25 mouse cellular contexts compared by ENCODE assay signal in genomic region chr17:15337906-15338305, GRCm38 (mm10).
"Had no signal": no experiment of that assay in that cellular context is flagged by ENCODE, and none has a peak within 500 bp of the region (broad histone marks: within the 10 kb centered on the region; RNA-seq: fewer than 3 reads in every experiment).

No protein-coding gene starts in this region.

- ATAC-seq: hindbrain, embryonic 16.5 days; inflammation-experienced regulatory T-cells, adult 6 months; intestine, embryonic 15.5 days; intestine, postnatal 0 days; liver, embryonic 12.5 days had no signal

- H3K9me3 ChIP-seq: hindbrain, embryonic 12.5 days; intestine, embryonic 15.5 days; limb, embryonic 13.5 days; limb, embryonic 15.5 days; liver, embryonic 12.5 days had no signal

- H3K27ac ChIP-seq: gastrocnemius, adult 2 months; heart, adult 2 months; hindbrain, embryonic 10.5 days; hindbrain, embryonic 12.5 days; hindbrain, embryonic 14.5 days; intestine, embryonic 15.5 days; layer of hippocampus, adult 2 months; limb, embryonic 13.5 days; limb, embryonic 15.5 days; liver, embryonic 12.5 days; liver, embryonic 14.5 days had no signal

- H3K27me3 ChIP-seq: heart, embryonic 12.5 days; intestine, embryonic 15.5 days; limb, embryonic 13.5 days; limb, embryonic 15.5 days; liver, embryonic 12.5 days had no signal

- H3K4me3 ChIP-seq: gastrocnemius, adult 2 months; heart, adult 2 months; heart, embryonic 12.5 days; hindbrain, embryonic 10.5 days; hindbrain, embryonic 12.5 days; intestine, embryonic 15.5 days; layer of hippocampus, adult 2 months; limb, embryonic 13.5 days; limb, embryonic 15.5 days; liver, embryonic 12.5 days had no signal

- H3K36me3 ChIP-seq: heart, embryonic 12.5 days; hindbrain, embryonic 10.5 days; hindbrain, embryonic 12.5 days; intestine, embryonic 15.5 days; limb, embryonic 13.5 days; limb, embryonic 15.5 days; liver, embryonic 12.5 days had no signal

- H3K9ac ChIP-seq: heart, embryonic 12.5 days; hindbrain, embryonic 12.5 days; hindbrain, embryonic 14.5 days; intestine, embryonic 15.5 days; limb, embryonic 13.5 days; limb, embryonic 15.5 days; liver, embryonic 12.5 days; liver, embryonic 14.5 days had no signal

- H3K4me1 ChIP-seq: intestine, embryonic 15.5 days; liver, embryonic 12.5 days had no signal

- DNase-seq: gastrocnemius, adult 2 months; gastrocnemius, postnatal 10 days; gastrocnemius, postnatal 25 days; heart, adult 2 months; heart, postnatal 10 days; heart, postnatal 4 days; kidney, adult 18-20 months; kidney, adult 8-10 months; kidney, postnatal 10 days; kidney, postnatal 25 days; kidney, postnatal 4 days; left cerebral cortex, postnatal 4 days had no signal
